Mouse (Mus musculus) testis, adult 2 months (tissue): ENCODE data around the gene Car14. TPM values are rescaled to one million over a fixed set of nuclear protein-coding genes. Genes with fewer than 3 reads are reported as not detected.

ENCODE experiments used
- H3K27ac ChIP-seq: fragments of 200-500 bp; 2 replicates; pipeline ENCODE4 v1.5.1; 2012; ENCODE audit warnings: low read depth, low read length; ENCODE audit not compliant: control insufficient read depth, insufficient read depth
- H3K27me3 ChIP-seq: fragments of 200-500 bp; 2 replicates; pipeline ENCODE4 v1.6.1; 2012; ENCODE audit warnings: mild to moderate bottlenecking, low read length, moderate library complexity; ENCODE audit not compliant: control insufficient read depth, insufficient read depth
- H3K36me3 ChIP-seq: fragments of 200-500 bp; 2 replicates; pipeline ENCODE4 v1.6.1; 2012; ENCODE audit warnings: mild to moderate bottlenecking, low read length; ENCODE audit not compliant: control insufficient read depth, insufficient read depth
- H3K4me1 ChIP-seq: fragments of 200-500 bp; 2 replicates; pipeline ENCODE4 v1.6.1; 2012; ENCODE audit warnings: low read length; ENCODE audit not compliant: control insufficient read depth, insufficient read depth
- H3K4me3 ChIP-seq: fragments of 200-500 bp; 2 replicates; pipeline ENCODE4 v1.5.1; 2012; ENCODE audit warnings: low read depth, mild to moderate bottlenecking, low read length, moderate library complexity, mixed read lengths; ENCODE audit not compliant: control insufficient read depth
- CTCF ChIP-seq: fragments of 200-500 bp; IDR thresholded peaks from 2 replicates; pipeline ENCODE4 v1.5.1; 2012; ENCODE audit warnings: low read depth, mild to moderate bottlenecking, inconsistent platforms, low read length, moderate library complexity; ENCODE audit not compliant: control insufficient read depth, insufficient read depth, insufficient replicate concordance
- POLR2A ChIP-seq: fragments of 200-500 bp; IDR thresholded peaks from 2 replicates; pipeline ENCODE4 v1.6.1; 2012; ENCODE audit warnings: low read depth, mild to moderate bottlenecking, inconsistent platforms, low read length, moderate library complexity; ENCODE audit not compliant: control insufficient read depth
- polyA plus RNA-seq: library from polyadenylated mRNA; depleted of rRNA; stranded (reverse); fragments of >200 nt; gene quantifications from 2 replicates; pipeline ENCODE4 v1.2.3, GENCODE M21; 2012

Gene Car14
- polyA plus RNA-seq, 1 experiment, result 2.0 TPM

GRCm38 (mm10) chr3:95944742-95945141, 40.3 kb upstream of the Car14 start:
- H3K36me3 ChIP-seq, result no peaks in the 10 kb centered on the region
- no peak for TF ChIP-seq POLR2A
- no peak for TF ChIP-seq CTCF
- no peak overlapping the region for H3K27ac ChIP-seq
- peaks cover 2% of the 10 kb centered on the region; the same call in 1 of the 2 replicates for H3K4me1 ChIP-seq
- H3K27me3 ChIP-seq, result no peaks in the 10 kb centered on the region
- H3K4me3 ChIP-seq, result no peak overlapping the region

GRCm38 (mm10) chr3:95943226-95943625, 38.7 kb upstream of the Car14 start:
- no peaks in the 10 kb centered on the region for H3K27me3 ChIP-seq
- H3K36me3 ChIP-seq, result no peaks in the 10 kb centered on the region
- peaks cover 2% of the 10 kb centered on the region; the same call in 1 of the 2 replicates for H3K4me1 ChIP-seq
- H3K27ac ChIP-seq, result no peak overlapping the region
- peak; percentile 12; the same call in 1 of the 2 replicates for TF ChIP-seq CTCF
- no peak for TF ChIP-seq POLR2A
- no peak overlapping the region for H3K4me3 ChIP-seq

- Histone ChIP-seq H3K36me3 (no peaks in the 10 kb centered on the region), H3K4me1 (peaks cover 2% of the 10 kb centered on the region; the same call in 1 of the 2 replicates), H3K27ac (no peak overlapping the region), H3K27me3 (no peaks in the 10 kb centered on the region), H3K4me3 (no peak overlapping the region)
- no peak for TF ChIP-seq CTCF
- no peak for TF ChIP-seq POLR2A
Observed at GRCm38 (mm10) chr3:95942749-95943148, 38.3 kb upstream of the Car14 start.

- no peak overlapping the region for H3K27ac ChIP-seq
- no peak overlapping the region for H3K4me3 ChIP-seq
- H3K4me1 ChIP-seq, result peaks cover 2% of the 10 kb centered on the region; the same call in 1 of the 2 replicates
- H3K27me3 ChIP-seq, result no peaks in the 10 kb centered on the region
- TF ChIP-seq CTCF (peak; percentile 35; the same call in 1 of the 2 replicates), POLR2A (no peak)
- no peaks in the 10 kb centered on the region for H3K36me3 ChIP-seq
Observed at GRCm38 (mm10) chr3:95938835-95939234, 34.3 kb upstream of the Car14 start.

GRCm38 (mm10) chr3:95938217-95938616, 33.7 kb upstream of the Car14 start:
- no peak for TF ChIP-seq POLR2A
- no peak for TF ChIP-seq CTCF
- Histone ChIP-seq H3K36me3 (no peaks in the 10 kb centered on the region), H3K4me1 (peaks cover 2% of the 10 kb centered on the region; the same call in 1 of the 2 replicates), H3K27me3 (no peaks in the 10 kb centered on the region), H3K27ac (no peak overlapping the region), H3K4me3 (no peak overlapping the region)

GRCm38 (mm10) chr3:95934448-95934847, 30.0 kb upstream of the Car14 start:
- no peak overlapping the region for H3K4me3 ChIP-seq
- H3K4me1 ChIP-seq, result peaks cover 6% of the 10 kb centered on the region
- no peaks in the 10 kb centered on the region for H3K27me3 ChIP-seq
- no peak overlapping the region for H3K27ac ChIP-seq
- TF ChIP-seq POLR2A (no peak), CTCF (no peak)
- no peaks in the 10 kb centered on the region for H3K36me3 ChIP-seq

- no peak overlapping the region for H3K27ac ChIP-seq
- peaks cover 11% of the 10 kb centered on the region for H3K4me1 ChIP-seq
- no peaks in the 10 kb centered on the region for H3K27me3 ChIP-seq
- no peak for TF ChIP-seq CTCF
- no peak for TF ChIP-seq POLR2A
- H3K4me3 ChIP-seq, result no peak overlapping the region
- no peaks in the 10 kb centered on the region for H3K36me3 ChIP-seq
Observed at GRCm38 (mm10) chr3:95933111-95933750, 28.7 kb upstream of the Car14 start.

- peaks cover 12% of the 10 kb centered on the region for H3K4me1 ChIP-seq
- TF ChIP-seq POLR2A, result no peak
- TF ChIP-seq CTCF, result no peak
- H3K4me3 ChIP-seq, result no peak overlapping the region
- H3K36me3 ChIP-seq, result no peaks in the 10 kb centered on the region
- H3K27ac ChIP-seq, result no peak overlapping the region
- H3K27me3 ChIP-seq, result no peaks in the 10 kb centered on the region
Observed at GRCm38 (mm10) chr3:95932566-95932965, 28.1 kb upstream of the Car14 start.
